Comparison of ENCODE assay signal across 8 mouse cellular contexts in the genomic region with DNA sequence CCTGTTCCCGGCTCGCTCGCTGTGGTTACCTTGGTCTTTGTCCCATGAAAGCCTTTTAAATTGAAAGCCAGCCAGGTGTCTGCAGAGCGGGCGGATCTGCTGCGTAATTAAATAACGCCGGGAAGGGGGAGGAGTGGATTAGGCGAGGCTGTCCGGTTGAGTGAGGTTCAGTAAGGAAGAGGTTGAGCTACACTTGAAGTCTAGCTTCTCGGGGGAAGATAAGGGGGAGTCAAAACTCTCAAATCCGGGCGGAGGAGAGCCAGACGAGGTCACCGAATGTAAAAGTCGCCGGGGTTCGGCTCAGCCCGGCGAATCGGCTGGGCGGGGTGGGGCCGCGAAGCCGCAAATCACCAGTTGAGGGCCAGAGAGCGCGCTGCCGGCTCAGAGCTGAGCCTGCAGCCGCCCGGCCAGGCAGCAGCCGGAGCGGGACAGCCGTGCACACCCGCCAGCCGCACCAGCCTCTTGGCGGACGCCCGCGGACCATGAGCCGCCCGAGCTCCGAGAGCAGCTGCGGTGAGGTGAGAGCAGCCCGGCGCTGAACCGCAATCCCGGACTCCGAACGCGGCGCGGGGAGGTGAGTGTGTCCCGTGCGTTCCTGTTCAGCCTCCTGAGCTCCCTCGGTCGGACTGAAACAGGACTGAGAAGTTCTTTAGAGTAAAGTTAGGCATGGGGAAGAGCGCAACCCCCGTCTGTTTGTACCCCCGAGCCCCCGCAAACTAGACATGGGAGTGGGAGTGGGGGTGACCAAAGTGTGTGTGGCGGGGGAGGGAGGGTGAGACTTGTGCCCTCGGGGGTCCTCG.
A peak's percentile ranks its signal among the peaks of the same experiment; 100 is the strongest.
DNase-seq lines count a peak whose midpoint lies in the region; ATAC-seq and TF ChIP-seq lines count a peak whose summit lies in the region.

No protein-coding gene starts in this region.

- no peak; the same call in 1 of the 2 replicates for TF ChIP-seq EP300 in liver, postnatal 0 days (IDR thresholded peaks at IDR 0.05; ENCODE audit: low read depth)
- no peak for TF ChIP-seq EP300 in stomach, postnatal 0 days (optimal IDR thresholded peaks at IDR 0.05)

- H3K4me2 ChIP-seq in embryonic facial prominence, embryonic 15.5 days (replicated peaks): peak overlapping the region; percentile 94
- H3K4me2 ChIP-seq in heart, embryonic 14.5 days (ENCODE audit: low read length): peak overlapping the region; percentile 97
- peak overlapping the region; percentile 72 for H3K4me2 ChIP-seq in kidney, postnatal 0 days (ENCODE audit: low read length)
- H3K4me2 ChIP-seq in liver, postnatal 0 days (ENCODE audit: low read depth, low read length): peak overlapping the region; percentile 81
- H3K4me2 ChIP-seq in neural tube, embryonic 12.5 days (replicated peaks): peak overlapping the region; percentile 84
- H3K4me2 ChIP-seq in stomach, postnatal 0 days (replicated peaks; ENCODE audit: low read depth): peak overlapping the region; percentile 91

- ATAC-seq in embryonic facial prominence, embryonic 15.5 days (ENCODE audit: insufficient number of reproducible peaks, low FRiP score, low TSS enrichment, low read depth): peak; percentile 76
- ATAC-seq in heart, embryonic 14.5 days (ENCODE audit: insufficient number of reproducible peaks, insufficient read depth, low FRiP score, low read depth): peak; percentile 81
- ATAC-seq in kidney, postnatal 0 days (replicated peaks; ENCODE audit: low FRiP score, low read depth): peak; percentile 89
- ATAC-seq in liver, postnatal 0 days: peak; percentile 90
- peak; percentile 87 for ATAC-seq in neural tube, embryonic 12.5 days (ENCODE audit: low FRiP score, low read depth)
- ATAC-seq in stomach, postnatal 0 days (ENCODE audit: low FRiP score, low TSS enrichment): peak; percentile 91

- H3K4me1 ChIP-seq in embryonic facial prominence, embryonic 15.5 days: peaks cover 24% of the 10 kb centered on the region
- peaks cover 14 to 21% of the 10 kb centered on the region in 2 experiments for H3K4me1 ChIP-seq in heart, embryonic 14.5 days (ENCODE audit: control insufficient read depth in 2 of 2, insufficient read depth in 2 of 2, low read length in 2 of 2)
- H3K4me1 ChIP-seq in kidney, postnatal 0 days (replicated peaks; ENCODE audit: insufficient read depth, low read length): peaks cover 3% of the 10 kb centered on the region; the same call in 1 of the 2 replicates
- peaks cover 14% of the 10 kb centered on the region for H3K4me1 ChIP-seq in liver, postnatal 0 days (ENCODE audit: insufficient read depth)
- H3K4me1 ChIP-seq in neural tube, embryonic 12.5 days: peaks cover 19% of the 10 kb centered on the region; the same call in 1 of the 2 replicates
- no peaks in the 10 kb centered on the region for H3K4me1 ChIP-seq in stomach, postnatal 0 days (replicated peaks; ENCODE audit: control insufficient read depth, insufficient read depth)

- H3K9me3 ChIP-seq in embryonic facial prominence, embryonic 15.5 days (replicated peaks): no peaks in the 10 kb centered on the region
- no peaks in the 10 kb centered on the region for H3K9me3 ChIP-seq in heart, embryonic 14.5 days (ENCODE audit: control insufficient read depth, low read length)
- no peaks in the 10 kb centered on the region for H3K9me3 ChIP-seq in kidney, postnatal 0 days (replicated peaks; ENCODE audit: low read length)
- no peaks in the 10 kb centered on the region for H3K9me3 ChIP-seq in liver, postnatal 0 days (ENCODE audit: low read length)
- H3K9me3 ChIP-seq in neural tube, embryonic 12.5 days: no peaks in the 10 kb centered on the region
- H3K9me3 ChIP-seq in stomach, postnatal 0 days (ENCODE audit: control insufficient read depth, low read length): no peaks in the 10 kb centered on the region

- under 1% methylated on average over 63 of the region's 63 CpGs for WGBS in embryonic facial prominence, embryonic 15.5 days
- under 1% methylated on average over 63 of the region's 63 CpGs for WGBS in heart, embryonic 14.5 days
- WGBS in kidney, postnatal 0 days: under 1% methylated on average over 62 of the region's 63 CpGs
- WGBS in liver, postnatal 0 days (ENCODE audit: insufficient replicate concordance): under 1% methylated on average over 61 of the region's 63 CpGs
- under 1% methylated on average over 63 of the region's 63 CpGs for WGBS in neural tube, embryonic 12.5 days
- under 1% methylated on average over 63 of the region's 63 CpGs for WGBS in stomach, postnatal 0 days

- H3K27ac ChIP-seq in embryonic facial prominence, embryonic 15.5 days (replicated peaks): peak overlapping the region; percentile 77
- peak overlapping the region in 1 of 2 experiments; percentile 45; a peak in 1 of 4 replicates for H3K27ac ChIP-seq in heart, embryonic 14.5 days (replicated peaks in 1 of 2; ENCODE audit: control insufficient read depth in 1 of 2, insufficient read depth in 1 of 2, low read depth in 2 of 2, low read length in 2 of 2)
- H3K27ac ChIP-seq in kidney, postnatal 0 days: peak overlapping the region; percentile 65
- H3K27ac ChIP-seq in liver, postnatal 0 days (ENCODE audit: low read depth): peak overlapping the region; percentile 94
- H3K27ac ChIP-seq in neural tube, embryonic 12.5 days: 0 out of 2 replicates have a peak overlapping the region, but pooled peaks have one; percentile 2
- H3K27ac ChIP-seq in stomach, postnatal 0 days (replicated peaks): peak overlapping the region; percentile 76

- H3K4me3 ChIP-seq in embryonic facial prominence, embryonic 15.5 days (replicated peaks): peak overlapping the region; percentile 74
- peak overlapping the region; percentile 63 to 74 for H3K4me3 ChIP-seq in heart, embryonic 14.5 days (ENCODE audit: control insufficient read depth in 1 of 2, insufficient read depth in 1 of 2, low read depth in 1 of 2, low read length in 2 of 2)
- H3K4me3 ChIP-seq in kidney, postnatal 0 days (replicated peaks; ENCODE audit: low read depth, low read length): peak overlapping the region; percentile 58
- peak overlapping the region; percentile 71 for H3K4me3 ChIP-seq in liver, postnatal 0 days (ENCODE audit: low read depth, low read length)
- peak overlapping the region; percentile 58 for H3K4me3 ChIP-seq in neural tube, embryonic 12.5 days
- H3K4me3 ChIP-seq in stomach, postnatal 0 days (ENCODE audit: low read depth, low read length): peak overlapping the region; percentile 71

- peak; percentile 86 to 87 for DNase-seq in B cell, adult 2 months
- DNase-seq in adrenal gland, postnatal 4 days (ENCODE audit: low spot score in 2 of 2): peak; percentile 54 to 68
- peak; percentile 89 for DNase-seq in kidney, postnatal 0 days (ENCODE audit: low spot score)
- DNase-seq in liver, postnatal 0 days: peak; percentile 81
- peak; percentile 86 for DNase-seq in stomach, postnatal 0 days (ENCODE audit: low spot score)

- no peaks in the 10 kb centered on the region for H3K36me3 ChIP-seq in embryonic facial prominence, embryonic 15.5 days
- H3K36me3 ChIP-seq in heart, embryonic 14.5 days (ENCODE audit: control insufficient read depth, insufficient read depth, low read length): no peaks in the 10 kb centered on the region
- H3K36me3 ChIP-seq in kidney, postnatal 0 days (ENCODE audit: insufficient read depth, low read length): no peaks in the 10 kb centered on the region
- H3K36me3 ChIP-seq in liver, postnatal 0 days (replicated peaks; ENCODE audit: insufficient read depth, low read length): no peaks in the 10 kb centered on the region
- H3K36me3 ChIP-seq in neural tube, embryonic 12.5 days: no peaks in the 10 kb centered on the region
- H3K36me3 ChIP-seq in stomach, postnatal 0 days (ENCODE audit: control insufficient read depth, insufficient read depth, low read length): no peaks in the 10 kb centered on the region

- peak overlapping the region; percentile 62 for H3K9ac ChIP-seq in embryonic facial prominence, embryonic 15.5 days
- H3K9ac ChIP-seq in heart, embryonic 14.5 days (ENCODE audit: low read length): peak overlapping the region; percentile 77
- peak overlapping the region; percentile 69 for H3K9ac ChIP-seq in kidney, postnatal 0 days (ENCODE audit: low read depth, low read length)
- H3K9ac ChIP-seq in liver, postnatal 0 days (replicated peaks): peak overlapping the region; percentile 80
- peak overlapping the region; percentile 77 for H3K9ac ChIP-seq in neural tube, embryonic 12.5 days
- H3K9ac ChIP-seq in stomach, postnatal 0 days (ENCODE audit: low read length): peak overlapping the region; percentile 74

- H3K27me3 ChIP-seq in embryonic facial prominence, embryonic 15.5 days: no peaks in the 10 kb centered on the region
- H3K27me3 ChIP-seq in heart, embryonic 14.5 days (ENCODE audit: control insufficient read depth, insufficient read depth, low read length): peaks cover 14% of the 10 kb centered on the region
- H3K27me3 ChIP-seq in kidney, postnatal 0 days (ENCODE audit: insufficient read depth, low read length): no peaks in the 10 kb centered on the region
- H3K27me3 ChIP-seq in liver, postnatal 0 days (ENCODE audit: insufficient read depth, low read length): 0 out of 2 replicates have a peak, but pooled peaks cover 8% of the 10 kb centered on the region
- H3K27me3 ChIP-seq in neural tube, embryonic 12.5 days (replicated peaks): peaks cover 4% of the 10 kb centered on the region; the same call in 1 of the 2 replicates
- H3K27me3 ChIP-seq in stomach, postnatal 0 days (ENCODE audit: control insufficient read depth, insufficient read depth, low read length): no peaks in the 10 kb centered on the region

- TF ChIP-seq CTCF in kidney, postnatal 0 days (IDR thresholded peaks at IDR 0.05; ENCODE audit: low read depth): no peak
- 0 out of 2 replicates have a peak, but pooled peaks have one; percentile 3 for TF ChIP-seq CTCF in liver, postnatal 0 days (IDR thresholded peaks at IDR 0.05; ENCODE audit: low read depth)
- TF ChIP-seq CTCF in stomach, postnatal 0 days (IDR thresholded peaks at IDR 0.05; ENCODE audit: low read depth): peak; percentile 32; the same call in 1 of the 2 replicates
